Mouse (Mus musculus) myocyte (in vitro differentiated cells): ENCODE results near the gene Cdk5r2.

Experiments
- MYOD1 ChIP-seq, 3 experiments: IDR thresholded peaks; one replicate each; pipeline ENCODE4 v1.6.1; 2011; ENCODE audit warnings: control low read depth in 2 of 3, low read depth in 2 of 3, mild to moderate bottlenecking in 2 of 3, moderate library complexity in 1 of 3; ENCODE audit not compliant: insufficient read length in 2 of 3, control insufficient read depth in 1 of 3
- MYOG ChIP-seq, 3 experiments: IDR thresholded peaks; one replicate each; pipeline ENCODE4 v1.6.1; 2011; ENCODE audit warnings: control low read depth in 2 of 3, low read depth in 2 of 3, mild to moderate bottlenecking in 2 of 3; ENCODE audit not compliant: insufficient read length in 2 of 3, control insufficient read depth in 1 of 3, insufficient read depth in 1 of 3
- POLR2A ChIP-seq: IDR thresholded peaks from one replicate; pipeline ENCODE4 v1.6.1; 2011; ENCODE audit warnings: low read depth, mild to moderate bottlenecking, control low read depth, moderate library complexity; ENCODE audit not compliant: insufficient read length
- POLR2AphosphoS2 ChIP-seq: IDR thresholded peaks from one replicate; pipeline ENCODE4 v1.6.1; 2011; ENCODE audit warnings: low read depth, control low read depth; ENCODE audit not compliant: insufficient read length
- USF1 ChIP-seq: IDR thresholded peaks from one replicate; pipeline ENCODE4 v1.6.1; 2011; ENCODE audit warnings: low read depth, mild to moderate bottlenecking, control low read depth, moderate library complexity

GRCm38 (mm10) chr1:74846341-74846740, 8.4 kb upstream of the Cdk5r2 start:
- TF ChIP-seq POLR2A, result no peak
- TF ChIP-seq USF1, result no peak
- TF ChIP-seq MYOG (IDR thresholded peaks at IDR 0.05; ENCODE audit: control insufficient read depth in 1 of 3, insufficient read depth in 1 of 3, insufficient read length in 2 of 3, low read depth in 2 of 3), result no peak
- no peak for TF ChIP-seq POLR2AphosphoS2
- no peak for TF ChIP-seq MYOD1 (IDR thresholded peaks at IDR 0.05; ENCODE audit: control insufficient read depth in 1 of 3, insufficient read length in 2 of 3, low read depth in 2 of 3)
